18 mouse cellular contexts compared by ENCODE assay signal in genomic region chr4:104047966-104048804, GRCm38 (mm10).
DNase-seq lines count a peak whose midpoint lies in the region; ATAC-seq lines count a peak whose summit lies in the region.
"Had no signal": no experiment of that assay in that cellular context is flagged by ENCODE, and none has a peak within 500 bp of the region (broad histone marks: within the 10 kb centered on the region; RNA-seq: fewer than 3 reads in every experiment).

No protein-coding gene starts in this region.

- peak; percentile 88 for ATAC-seq in kidney, embryonic 16.5 days (ENCODE audit: low FRiP score, low TSS enrichment)
- ATAC-seq in liver, embryonic 15.5 days (ENCODE audit: insufficient read depth), result peak; percentile 57
- ATAC-seq: forebrain, embryonic 16.5 days had no signal

- H3K4me2 ChIP-seq in kidney, embryonic 16.5 days (replicated peaks; ENCODE audit: low read depth, low read length), result peak overlapping the region; percentile 30
- H3K4me2 ChIP-seq in liver, embryonic 15.5 days, result peak overlapping the region; percentile 8; the same call in 1 of the 2 replicates
- H3K4me2 ChIP-seq: heart, embryonic 15.5 days; hindbrain, embryonic 13.5 days had no signal

- no peak for DNase-seq in kidney, adult 8-10 months
- no peak for DNase-seq in liver
- peak; percentile 47 to 56 for DNase-seq in left cerebral cortex, adult 9 months (ENCODE audit: low spot score in 2 of 2)
- peak; percentile 12 to 33 for DNase-seq in right cerebral cortex, postnatal 36 days (ENCODE audit: low spot score in 2 of 2)
- no peak for DNase-seq in heart, adult 11 months
- DNase-seq: adrenal gland, postnatal 10 days; cerebellum, adult 9-10 months; kidney, adult 18-20 months; lung, postnatal 36 days; midbrain, embryonic 14.5 days; spleen, adult 18-20 months; thymus, adult 18-20 months had no signal

- WGBS in kidney, embryonic 16.5 days, result 20% methylated on average over 7 of the region's 7 CpGs
- 56% methylated on average over 7 of the region's 7 CpGs for WGBS in liver, embryonic 15.5 days (ENCODE audit: insufficient replicate concordance)

- no peaks in the 10 kb centered on the region for H3K36me3 ChIP-seq in kidney, embryonic 16.5 days (ENCODE audit: insufficient read depth, low read length)
- H3K36me3 ChIP-seq in liver, embryonic 15.5 days (replicated peaks), result no peaks in the 10 kb centered on the region
- H3K36me3 ChIP-seq: G1E; heart, embryonic 15.5 days; hindbrain, embryonic 13.5 days had no signal

- peaks cover 12% of the 10 kb centered on the region; the same call in 1 of the 2 replicates for H3K4me1 ChIP-seq in kidney, embryonic 16.5 days (ENCODE audit: insufficient read depth, low read length)
- H3K4me1 ChIP-seq in liver, embryonic 15.5 days (replicated peaks), result no peaks in the 10 kb centered on the region
- H3K4me1 ChIP-seq: heart, embryonic 15.5 days had no signal

- no peak overlapping the region for H3K9ac ChIP-seq in kidney, embryonic 16.5 days (replicated peaks; ENCODE audit: low read length)
- no peak overlapping the region for H3K9ac ChIP-seq in liver, embryonic 15.5 days
- H3K9ac ChIP-seq: heart, embryonic 15.5 days; hindbrain, embryonic 13.5 days had no signal

- H3K4me3 ChIP-seq in kidney, embryonic 16.5 days (ENCODE audit: low read length), result no peak overlapping the region
- H3K4me3 ChIP-seq in liver, embryonic 15.5 days (replicated peaks), result no peak overlapping the region
- H3K4me3 ChIP-seq: heart, embryonic 15.5 days; hindbrain, embryonic 13.5 days had no signal

- H3K27ac ChIP-seq in kidney, embryonic 16.5 days (ENCODE audit: low read length), result peak overlapping the region; percentile 74
- H3K27ac ChIP-seq in liver, embryonic 15.5 days (replicated peaks), result no peak overlapping the region
- H3K27ac ChIP-seq: heart, embryonic 15.5 days; hindbrain, embryonic 13.5 days had no signal

- no peaks in the 10 kb centered on the region for H3K9me3 ChIP-seq in kidney, embryonic 16.5 days (ENCODE audit: low read length)
- no peaks in the 10 kb centered on the region for H3K9me3 ChIP-seq in liver, embryonic 15.5 days (replicated peaks)
- H3K9me3 ChIP-seq: heart, embryonic 15.5 days; hindbrain, embryonic 13.5 days had no signal

- no peaks in the 10 kb centered on the region for H3K27me3 ChIP-seq in kidney, embryonic 16.5 days (ENCODE audit: insufficient read depth, low read length)
- no peaks in the 10 kb centered on the region for H3K27me3 ChIP-seq in liver, embryonic 15.5 days
- H3K27me3 ChIP-seq: heart, embryonic 15.5 days; hindbrain, embryonic 13.5 days had no signal

Comparison
In these comparisons a context has a peak if more than half of its experiments do, and no peak if none do; other contexts are left out.
1. DNase-seq: peak in left cerebral cortex, adult 9 months (2 of 2) and right cerebral cortex, postnatal 36 days (2 of 2); none in kidney, adult 8-10 months (0 of 2), liver (single experiment) and heart, adult 11 months (single experiment).